Mouse (Mus musculus): ENCODE measurements around the gene Rem2. TPM values are rescaled to one million over a fixed set of nuclear protein-coding genes. Genes with fewer than 3 reads are reported as not detected.

Rem2 gene
- total and polyA plus RNA-seq, 2 experiments = 0.10 TPM; not detected in 1

DNA sequence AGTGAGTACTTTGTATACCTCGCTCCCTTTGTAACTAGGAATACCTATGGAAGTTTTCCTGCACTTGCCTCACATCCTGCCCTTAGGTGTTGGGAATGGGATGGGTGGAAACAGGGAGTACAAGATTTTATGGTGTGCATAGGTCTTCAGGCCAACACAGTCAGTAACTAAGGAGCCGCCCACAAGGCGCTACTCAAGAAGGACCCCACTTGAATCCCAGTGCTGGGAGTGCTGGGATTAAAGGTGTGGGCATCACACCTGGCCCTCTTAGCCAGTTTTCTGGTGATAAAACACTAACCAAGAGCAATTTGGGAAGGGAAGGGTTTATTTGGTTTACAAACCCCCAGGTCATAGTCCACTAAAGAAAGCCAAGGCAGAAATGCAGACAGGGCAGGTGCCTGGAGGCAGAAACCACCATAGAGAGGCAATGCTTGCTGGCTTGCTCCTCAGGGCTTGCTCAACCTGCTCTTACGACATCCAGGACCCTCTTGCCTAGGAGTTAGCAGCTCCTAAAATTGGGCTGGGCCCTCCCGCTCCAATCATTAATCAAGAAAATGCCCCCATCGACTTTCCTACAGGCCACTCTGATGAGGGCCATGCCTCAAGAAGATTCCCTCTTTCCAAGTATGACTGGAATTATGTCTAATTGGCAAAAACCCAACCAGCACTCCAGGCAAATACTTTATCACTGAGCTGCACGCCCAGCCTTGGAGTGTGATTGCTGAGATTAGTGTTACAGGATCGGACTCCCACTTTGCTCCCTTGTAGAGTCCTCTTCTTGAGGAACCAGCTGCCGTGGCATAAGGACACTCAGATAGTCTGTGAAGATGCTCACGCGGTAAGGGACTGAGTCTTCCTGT lies 21.0 kb upstream of the Rem2 start:
- Histone ChIP-seq H3K79me2 (ENCODE audit: control insufficient read depth, insufficient read depth, low read length) (no peaks in the 10 kb centered on the region), H3K4me1 (ENCODE audit: control insufficient read depth, insufficient read depth, low read length) (no peaks in the 10 kb centered on the region), H3K4me3 (ENCODE audit: insufficient read depth, low read depth, low read length) (no peak overlapping the region), H3K9ac (ENCODE audit: low read depth, low read length) (no peak overlapping the region), H3K27me3 (ENCODE audit: control insufficient read depth, insufficient read depth, low read length) (no peaks in the 10 kb centered on the region), H3K36me3 (ENCODE audit: control insufficient read depth, insufficient read depth, low read length) (no peaks in the 10 kb centered on the region), H3K27ac (replicated peaks; ENCODE audit: insufficient read depth, low read depth, low read length) (no peak overlapping the region)
- DNase-seq (ENCODE audit: extremely low read depth, low read depth, low spot score) = no peak
- WGBS = 75% methylated on average over 11 of the region's 11 CpGs
- TF ChIP-seq POLR2A (IDR thresholded peaks at IDR 0.05; ENCODE audit: extremely low read depth, insufficient read depth, low read length) (no peak), CTCF (IDR thresholded peaks at IDR 0.05; ENCODE audit: low read depth, low read length) (no peak)

DNA sequence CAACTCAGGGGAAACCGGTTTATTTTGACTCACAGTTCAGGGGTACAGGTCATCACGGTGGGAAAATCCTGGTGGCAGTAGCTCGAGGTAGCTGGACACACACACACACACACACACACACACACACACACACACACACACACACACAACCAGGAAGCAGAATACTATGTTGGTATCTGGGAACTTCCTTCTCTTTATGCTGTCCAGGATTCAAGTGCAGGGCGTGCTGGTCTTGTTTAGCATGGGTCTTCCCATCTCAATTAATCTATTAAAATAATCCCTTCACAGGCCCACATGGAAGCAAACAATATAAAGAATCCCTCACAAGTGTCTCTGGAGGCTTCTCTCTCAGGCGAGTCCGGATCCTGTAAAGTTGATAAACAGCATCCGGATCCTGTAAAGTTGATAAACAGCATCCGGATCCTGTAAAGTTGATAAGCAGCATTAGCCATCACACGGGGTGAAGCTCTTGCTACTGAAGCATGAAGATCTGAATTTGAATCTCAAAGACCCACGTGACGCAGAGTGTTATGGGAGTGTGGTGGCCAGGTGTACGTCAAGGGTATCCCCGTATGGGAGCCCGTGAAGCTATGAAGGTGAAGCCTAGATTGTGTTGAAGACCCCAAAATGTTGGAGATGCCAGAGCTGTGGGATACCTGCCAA lies 17.9 kb upstream of the Rem2 start:
- H3K27ac ChIP-seq (replicated peaks; ENCODE audit: insufficient read depth, low read depth, low read length) = no peak overlapping the region
- no peaks in the 10 kb centered on the region for H3K36me3 ChIP-seq (ENCODE audit: control insufficient read depth, insufficient read depth, low read length)
- H3K4me1 ChIP-seq (ENCODE audit: control insufficient read depth, insufficient read depth, low read length) = no peaks in the 10 kb centered on the region
- H3K27me3 ChIP-seq (ENCODE audit: control insufficient read depth, insufficient read depth, low read length) = no peaks in the 10 kb centered on the region
- H3K4me3 ChIP-seq (ENCODE audit: insufficient read depth, low read depth, low read length) = no peak overlapping the region
- TF ChIP-seq CTCF (IDR thresholded peaks at IDR 0.05; ENCODE audit: low read depth, low read length) (no peak), POLR2A (IDR thresholded peaks at IDR 0.05; ENCODE audit: extremely low read depth, insufficient read depth, low read length) (no peak)
- H3K79me2 ChIP-seq (ENCODE audit: control insufficient read depth, insufficient read depth, low read length) = no peaks in the 10 kb centered on the region
- DNase-seq (ENCODE audit: extremely low read depth, low read depth, low spot score) = no peak
- WGBS = 77% methylated on average over 14 of the region's 14 CpGs
- no peak overlapping the region for H3K9ac ChIP-seq (ENCODE audit: low read depth, low read length)

- WGBS = 38% methylated on average over 4 of the region's 4 CpGs
- Histone ChIP-seq H3K4me1 (ENCODE audit: control insufficient read depth, insufficient read depth, low read length) (peaks cover 5% of the 10 kb centered on the region), H3K27me3 (ENCODE audit: control insufficient read depth, insufficient read depth, low read length) (no peaks in the 10 kb centered on the region), H3K36me3 (ENCODE audit: control insufficient read depth, insufficient read depth, low read length) (no peaks in the 10 kb centered on the region), H3K9ac (ENCODE audit: low read depth, low read length) (no peak overlapping the region), H3K27ac (replicated peaks; ENCODE audit: insufficient read depth, low read depth, low read length) (no peak overlapping the region), H3K4me3 (ENCODE audit: insufficient read depth, low read depth, low read length) (no peak overlapping the region), H3K79me2 (ENCODE audit: control insufficient read depth, insufficient read depth, low read length) (no peaks in the 10 kb centered on the region)
- peak; percentile 90 for DNase-seq (ENCODE audit: extremely low read depth, low read depth, low spot score)
- TF ChIP-seq POLR2A (IDR thresholded peaks at IDR 0.05; ENCODE audit: extremely low read depth, insufficient read depth, low read length) = no peak
- TF ChIP-seq CTCF (IDR thresholded peaks at IDR 0.05; ENCODE audit: low read depth, low read length) = no peak
These were observed 13.8 kb upstream of the Rem2 start for GRCm38 (mm10) chr14:54462146-54462545.

DNA sequence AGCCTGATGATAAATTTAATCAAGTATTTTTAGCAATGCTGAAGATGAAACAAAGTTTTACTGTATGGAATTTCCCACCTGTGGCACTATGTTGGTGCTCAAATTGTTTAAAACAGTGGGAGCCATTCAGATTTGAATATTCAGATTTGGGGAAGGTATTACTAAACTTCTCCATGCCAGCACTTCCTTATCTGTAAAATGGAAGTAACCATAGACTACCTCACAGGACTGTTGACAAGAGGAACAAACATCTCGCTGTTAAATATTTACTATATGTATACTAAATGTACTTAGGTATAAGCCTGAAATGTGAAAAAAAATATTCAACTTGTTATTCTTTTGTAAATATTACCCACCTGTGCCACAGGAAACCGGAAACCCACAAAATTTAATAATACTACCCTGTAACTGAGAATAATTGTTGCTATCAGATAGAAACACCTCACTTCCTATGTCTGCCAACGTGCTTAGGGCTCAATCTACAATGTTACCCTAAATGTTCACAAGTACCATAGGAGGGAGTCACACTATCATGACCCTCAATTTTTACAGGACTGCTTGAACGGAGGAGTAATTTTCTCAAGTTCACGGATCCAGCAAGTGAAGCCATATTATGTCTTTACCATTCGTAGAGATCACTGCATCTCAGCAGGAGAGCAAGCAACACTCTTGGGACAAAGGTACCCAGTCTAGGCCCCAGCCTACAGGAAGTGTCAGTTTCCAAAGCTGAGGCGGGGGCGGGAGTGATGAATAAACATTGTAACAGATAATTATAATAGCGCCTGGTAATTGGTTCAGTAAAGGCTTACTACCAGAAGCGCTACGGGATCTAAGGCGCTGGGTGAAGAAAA lies 12.6 kb upstream of the Rem2 start:
- H3K4me3 ChIP-seq (ENCODE audit: insufficient read depth, low read depth, low read length) = peak overlapping the region; percentile 95
- H3K9ac ChIP-seq (ENCODE audit: low read depth, low read length) = peak overlapping the region; percentile 21; the same call in 1 of the 2 replicates
- peak overlapping the region; percentile 62 for H3K27ac ChIP-seq (replicated peaks; ENCODE audit: insufficient read depth, low read depth, low read length)
- WGBS = 16% methylated on average over 12 of the region's 12 CpGs
- H3K36me3 ChIP-seq (ENCODE audit: control insufficient read depth, insufficient read depth, low read length) = peaks cover 11% of the 10 kb centered on the region; the same call in 1 of the 2 replicates
- DNase-seq (ENCODE audit: extremely low read depth, low read depth, low spot score) = no peak
- H3K79me2 ChIP-seq (ENCODE audit: control insufficient read depth, insufficient read depth, low read length) = no peaks in the 10 kb centered on the region
- H3K27me3 ChIP-seq (ENCODE audit: control insufficient read depth, insufficient read depth, low read length) = no peaks in the 10 kb centered on the region
- no peak for TF ChIP-seq CTCF (IDR thresholded peaks at IDR 0.05; ENCODE audit: low read depth, low read length)
- TF ChIP-seq POLR2A (IDR thresholded peaks at IDR 0.05; ENCODE audit: extremely low read depth, insufficient read depth, low read length) = no peak
- H3K4me1 ChIP-seq (ENCODE audit: control insufficient read depth, insufficient read depth, low read length) = peaks cover 5% of the 10 kb centered on the region

GRCm38 (mm10) chr14:54463959-54464292 lies 12.0 kb upstream of the Rem2 start, which contains the start of gene Lrp10:
TSS of gene Lrp10 (plus strand) at chr14:54464137.
- under 1% methylated on average over 35 of the region's 35 CpGs for WGBS
- no peak for TF ChIP-seq CTCF (IDR thresholded peaks at IDR 0.05; ENCODE audit: low read depth, low read length)
- peak; percentile 38; the same call in 1 of the 2 replicates for TF ChIP-seq POLR2A (IDR thresholded peaks at IDR 0.05; ENCODE audit: extremely low read depth, insufficient read depth, low read length)
- Histone ChIP-seq H3K4me1 (ENCODE audit: control insufficient read depth, insufficient read depth, low read length) (peaks cover 5% of the 10 kb centered on the region), H3K36me3 (ENCODE audit: control insufficient read depth, insufficient read depth, low read length) (peaks cover 13% of the 10 kb centered on the region; the same call in 1 of the 2 replicates), H3K27ac (replicated peaks; ENCODE audit: insufficient read depth, low read depth, low read length) (peak within 1 kb of the TSS; percentile 73), H3K79me2 (ENCODE audit: control insufficient read depth, insufficient read depth, low read length) (no peaks in the 10 kb centered on the region), H3K4me3 (ENCODE audit: insufficient read depth, low read depth, low read length) (peak within 1 kb of the TSS; percentile 95), H3K27me3 (ENCODE audit: control insufficient read depth, insufficient read depth, low read length) (no peaks in the 10 kb centered on the region), H3K9ac (ENCODE audit: low read depth, low read length) (peak within 1 kb of the TSS; percentile 94)
- peak; percentile 73 for DNase-seq (ENCODE audit: extremely low read depth, low read depth, low spot score)
